Mouse (Mus musculus) cerebellum, postnatal 36 days (tissue): Measurements from ENCODE around the gene Ccdc191.

Experiments used
- DNase-seq, 2 experiments: peaks; one replicate each; pipeline ENCODE4 v3.0.0; 2021 to 2022; ENCODE audit warnings: mixed read lengths in 2 of 2

The Ccdc191 gene

DNA sequence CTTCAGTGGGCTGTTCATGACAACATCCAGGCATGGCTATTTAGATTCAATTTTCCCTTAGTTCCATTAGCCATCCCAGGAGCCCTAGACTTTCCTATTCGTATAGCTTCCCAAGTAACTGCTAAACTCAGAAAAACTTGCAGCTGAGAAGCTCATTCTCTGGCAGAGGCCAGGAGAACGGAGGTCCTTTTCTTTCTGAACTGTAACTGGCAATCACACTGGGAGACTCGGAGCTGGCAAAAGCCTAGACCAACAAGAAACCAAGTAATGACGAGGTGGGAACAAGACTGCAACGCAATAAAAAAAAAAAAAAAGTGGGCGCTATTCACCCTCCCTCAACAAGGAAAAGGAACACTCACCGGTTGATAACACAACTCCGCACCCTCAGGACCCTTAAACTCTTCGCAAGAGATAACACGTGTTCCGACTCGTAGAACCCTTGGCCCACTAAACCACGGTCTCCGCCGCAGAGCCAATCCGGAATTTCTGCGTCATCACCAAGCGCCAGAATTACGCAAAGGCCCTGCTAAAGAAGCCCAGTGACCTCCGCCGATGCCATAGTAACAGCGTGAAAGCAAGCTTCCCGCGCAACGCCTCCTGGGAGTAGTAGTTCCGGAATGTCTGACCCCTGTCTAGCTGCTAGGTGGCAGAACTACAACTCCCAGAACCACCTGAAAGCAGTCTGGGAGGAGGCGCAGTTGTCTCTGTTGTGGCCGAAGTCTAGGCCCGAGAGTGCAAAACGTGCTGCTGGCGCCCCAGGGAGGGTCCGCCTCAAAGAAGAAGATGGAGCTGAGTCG, at the start of gene Ccdc191:
TSS of gene Ccdc191 (plus strand) at position 593 of the 797 bp plus-strand sequence.
- DNase-seq, result peak; percentile 98 to 99

DNA sequence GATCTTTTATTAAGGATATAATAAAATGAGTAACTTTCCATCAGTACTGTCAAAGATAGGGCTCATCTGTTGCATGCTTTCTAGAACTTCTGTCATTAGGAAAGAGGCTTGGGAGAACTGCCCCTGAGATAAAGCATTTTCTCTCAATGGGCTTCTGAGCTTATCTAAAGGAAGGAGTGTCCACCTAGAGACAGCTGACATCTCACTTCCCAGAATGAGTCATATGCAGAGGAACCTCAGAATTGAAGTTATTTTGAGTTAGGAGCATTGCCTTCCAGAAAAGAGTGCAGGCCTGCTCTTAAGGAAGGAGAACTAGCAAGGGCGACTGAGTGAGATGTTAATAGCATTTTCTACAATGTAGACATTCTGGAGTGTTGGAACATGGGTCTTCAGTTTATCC, 48.4 kb upstream of the Ccdc191 start:
- no peak for DNase-seq

DNA sequence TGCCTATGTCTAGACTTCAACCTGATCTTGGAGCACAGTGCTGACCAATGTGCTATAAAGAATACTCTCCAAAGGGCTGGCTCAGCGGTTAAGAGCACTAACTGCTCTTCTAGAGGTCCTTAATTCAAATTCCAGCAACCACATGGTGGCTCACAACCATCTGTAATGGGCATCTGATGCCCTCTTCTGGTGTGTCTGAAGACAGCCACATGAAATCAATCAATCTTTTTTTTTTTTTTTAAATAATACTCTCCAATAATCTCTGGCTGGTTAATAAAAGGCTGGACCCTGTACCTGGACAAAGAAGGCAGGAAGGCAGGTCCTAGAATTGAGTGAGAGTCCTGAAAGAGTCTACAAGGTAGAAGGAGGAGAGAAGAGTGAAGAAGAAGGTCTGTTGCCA, 39.8 kb upstream of the Ccdc191 start:
- no peak for DNase-seq

DNA sequence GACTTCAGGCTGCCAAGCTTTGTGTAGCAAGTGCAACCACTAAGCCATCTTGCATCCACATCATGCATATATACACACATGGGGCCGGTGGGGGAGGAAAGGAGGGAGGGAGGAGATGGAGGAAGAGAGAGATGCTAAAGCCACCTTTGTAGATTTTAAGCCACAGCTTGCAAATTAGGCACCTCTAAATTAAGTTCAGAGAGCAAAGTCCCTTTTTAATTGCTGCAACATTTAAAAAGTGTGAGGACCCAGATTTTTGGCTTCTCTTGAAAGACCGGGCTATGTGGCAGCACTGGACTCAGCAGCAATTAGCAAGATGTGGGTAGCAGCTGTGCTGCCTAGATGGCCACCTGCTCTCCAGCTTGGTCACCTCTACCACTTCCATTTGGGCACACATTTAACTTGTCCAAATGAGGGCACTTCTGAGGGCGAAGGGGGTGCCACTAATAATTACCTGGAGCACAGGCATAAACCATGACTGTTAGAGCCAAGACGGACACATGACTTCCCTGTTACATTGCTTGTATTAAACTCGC, 30.6 kb upstream of the Ccdc191 start:
- DNase-seq, result no peak

DNA sequence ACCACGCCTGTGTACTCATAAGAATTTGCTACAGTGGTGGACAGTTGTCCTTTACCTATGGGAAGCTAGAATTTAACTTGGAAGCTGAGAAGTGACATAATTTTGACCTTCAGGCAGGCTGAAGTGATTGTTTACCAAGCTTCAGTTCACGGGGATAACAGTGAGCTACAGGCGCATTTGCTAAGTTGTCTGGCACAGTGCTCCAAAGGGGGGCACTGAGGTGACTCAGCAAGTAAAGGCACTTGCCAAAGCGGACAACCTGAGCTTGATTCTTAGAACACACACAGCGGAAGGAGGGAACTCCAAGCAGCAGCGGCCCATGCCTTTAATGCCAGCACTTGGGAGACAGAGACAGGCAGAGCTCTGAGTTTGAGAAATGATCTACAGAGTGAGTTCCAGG, 29.0 kb upstream of the Ccdc191 start:
- DNase-seq, result no peak

DNA sequence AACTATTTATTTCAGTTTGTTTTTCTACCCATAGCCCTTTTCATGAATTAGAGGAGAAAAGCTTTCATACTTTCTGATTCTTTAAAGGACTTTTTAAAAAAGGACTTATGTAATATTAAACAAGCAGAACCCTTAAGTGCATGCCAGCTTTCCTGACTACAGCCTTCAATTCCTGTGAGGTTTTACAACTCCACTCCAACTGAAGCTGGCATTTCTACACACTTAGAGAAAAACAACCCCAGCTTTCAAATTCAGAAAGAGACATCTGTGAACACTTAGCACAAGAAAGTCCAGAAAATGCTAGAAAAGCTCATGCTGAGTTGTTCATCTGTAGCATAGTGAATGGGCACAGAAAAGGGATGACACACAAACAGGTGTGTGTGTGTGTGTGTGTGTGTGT, 19.8 kb upstream of the Ccdc191 start:
- DNase-seq, result no peak

DNA sequence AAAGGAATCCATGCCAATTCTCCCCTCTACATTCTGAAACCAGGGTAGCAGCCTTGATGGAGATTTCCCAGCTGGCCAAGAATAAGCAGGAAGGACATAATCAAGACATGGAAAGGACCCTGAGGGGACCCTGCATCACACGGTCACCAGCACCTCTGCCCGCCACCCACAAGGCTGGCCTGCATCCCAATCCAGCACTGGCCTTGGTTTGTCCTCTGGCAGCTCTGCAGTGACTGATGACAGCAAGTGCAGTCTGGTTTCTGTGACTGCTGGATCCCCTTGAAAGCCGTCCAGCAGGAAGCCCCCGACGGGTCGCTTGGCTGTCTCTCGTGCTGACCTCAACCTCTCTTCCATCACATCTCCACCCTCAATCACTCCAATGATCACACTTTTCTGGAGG, 18.2 kb upstream of the Ccdc191 start:
- DNase-seq, result no peak

DNA sequence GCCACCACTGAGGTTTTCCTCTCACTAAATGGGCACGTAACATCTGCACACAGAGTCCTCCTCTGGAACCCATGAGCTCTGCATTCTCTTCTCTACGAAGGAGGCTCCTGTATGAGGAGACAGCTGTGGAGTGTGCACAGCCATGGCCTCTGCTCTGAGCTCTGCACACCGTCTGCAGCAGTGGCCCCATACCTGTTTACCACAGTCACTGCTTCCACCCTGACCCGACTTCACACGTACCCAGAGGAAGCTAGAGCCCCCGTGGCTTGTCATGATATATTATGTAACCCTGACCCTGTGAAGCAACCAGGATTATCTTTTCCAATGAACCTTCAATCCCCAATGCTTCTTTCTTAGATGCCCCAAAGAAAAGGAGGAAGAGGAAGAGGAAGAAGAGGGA, 9.8 kb upstream of the Ccdc191 start:
- no peak for DNase-seq

DNA sequence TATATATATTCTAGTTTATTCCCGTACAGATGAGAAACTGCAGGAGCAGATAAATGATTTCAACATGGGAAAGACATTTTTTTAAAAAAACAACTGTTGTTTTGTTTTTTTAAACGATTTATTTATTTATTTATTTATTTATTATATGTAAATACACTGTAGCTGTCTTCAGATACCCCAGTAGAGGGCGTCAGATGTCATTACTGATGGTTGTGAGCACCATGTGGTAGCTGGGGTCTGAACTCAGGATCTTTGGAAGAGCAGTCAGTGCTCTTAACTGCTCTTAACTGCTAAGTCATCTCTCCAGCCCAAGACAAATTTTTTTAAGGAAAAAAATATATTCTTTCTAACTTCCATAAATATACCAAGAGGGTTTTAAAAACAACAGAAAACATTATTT, 8.0 kb upstream of the Ccdc191 start:
- DNase-seq, result no peak

DNA sequence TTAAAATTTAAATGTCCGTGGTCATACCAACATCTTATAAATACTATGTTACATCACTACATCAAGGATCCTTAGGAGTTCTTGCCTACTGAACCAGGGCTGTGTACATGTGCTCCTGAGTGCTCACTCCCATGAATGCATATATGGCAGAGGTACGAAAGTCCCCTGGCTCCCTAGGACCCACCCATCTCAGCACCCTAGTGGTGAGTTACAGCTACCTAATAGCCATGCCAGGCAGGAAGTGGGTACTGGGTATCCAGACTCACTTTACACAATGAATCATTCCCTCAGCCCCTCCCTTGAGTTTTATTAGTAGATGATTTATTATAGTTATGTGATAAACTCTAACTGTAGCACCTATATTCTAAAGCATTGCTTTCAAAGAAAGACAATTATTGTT, 7.3 kb upstream of the Ccdc191 start:
- no peak for DNase-seq

DNA sequence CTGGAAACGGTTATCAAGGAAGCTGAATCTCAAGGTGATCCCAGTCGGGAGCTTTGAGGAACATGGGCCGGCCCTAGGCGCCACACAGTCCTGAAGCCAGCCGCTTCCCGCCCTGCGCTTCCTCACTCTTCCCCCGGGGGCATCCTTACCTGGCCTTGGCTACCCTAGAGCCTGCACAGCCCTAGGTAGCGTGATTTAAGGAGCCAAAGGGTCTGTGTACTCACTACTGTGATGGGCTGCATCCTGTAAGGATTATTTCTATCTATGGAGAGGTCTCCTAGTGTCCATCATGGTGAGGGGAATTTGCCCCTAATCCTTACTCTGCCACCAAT, 371 bp downstream of the Ccdc191 start:
- DNase-seq, result no peak

DNA sequence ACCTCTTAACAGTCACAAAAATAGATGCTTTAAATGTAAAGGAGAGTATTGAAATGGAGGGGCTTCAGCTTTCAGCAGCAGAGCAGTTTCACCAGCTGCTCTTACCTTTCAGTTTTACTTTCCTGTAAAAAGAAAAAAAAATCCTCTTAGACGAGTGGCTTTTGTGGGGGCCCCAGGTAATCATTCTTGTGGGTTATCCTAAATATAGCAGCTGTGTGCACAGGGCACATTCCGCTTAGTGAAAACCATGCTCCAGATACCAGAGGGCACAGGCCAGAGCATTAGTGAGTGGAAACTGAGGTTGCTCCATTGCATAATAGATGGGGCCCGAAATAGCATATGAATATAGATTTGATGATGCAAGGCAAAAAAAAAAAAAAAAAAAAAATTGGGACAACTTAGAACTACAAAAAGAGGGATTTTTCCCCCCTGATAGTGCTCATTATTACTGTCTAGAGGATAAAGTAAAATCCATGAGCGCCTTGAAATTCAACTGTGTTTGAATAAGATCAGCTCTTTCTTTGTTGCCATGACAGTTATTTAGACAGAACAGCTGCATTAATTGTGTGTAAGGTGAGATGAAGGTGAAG, 1.2 kb downstream of the Ccdc191 start:
- DNase-seq, result no peak

DNA sequence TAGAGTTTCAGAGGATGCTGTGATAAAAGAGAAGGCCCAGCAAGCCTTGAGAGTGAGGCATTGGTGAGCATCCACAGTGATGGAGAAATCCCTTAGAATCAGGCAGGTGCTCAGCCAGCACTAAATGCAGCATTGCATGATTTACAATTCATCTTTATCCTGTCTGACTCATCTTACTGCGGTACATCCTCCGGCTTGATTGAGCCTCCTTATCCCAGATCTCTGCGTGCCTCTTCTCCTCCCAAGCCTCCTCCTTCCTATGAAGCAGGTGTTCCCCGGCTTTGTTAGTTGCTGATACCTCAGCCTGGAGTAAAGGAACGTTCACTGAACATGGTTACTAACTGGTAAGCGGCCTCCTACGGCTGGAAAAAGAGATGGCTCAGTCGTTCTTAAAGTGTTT, 4.9 kb downstream of the Ccdc191 start:
- no peak for DNase-seq

DNA sequence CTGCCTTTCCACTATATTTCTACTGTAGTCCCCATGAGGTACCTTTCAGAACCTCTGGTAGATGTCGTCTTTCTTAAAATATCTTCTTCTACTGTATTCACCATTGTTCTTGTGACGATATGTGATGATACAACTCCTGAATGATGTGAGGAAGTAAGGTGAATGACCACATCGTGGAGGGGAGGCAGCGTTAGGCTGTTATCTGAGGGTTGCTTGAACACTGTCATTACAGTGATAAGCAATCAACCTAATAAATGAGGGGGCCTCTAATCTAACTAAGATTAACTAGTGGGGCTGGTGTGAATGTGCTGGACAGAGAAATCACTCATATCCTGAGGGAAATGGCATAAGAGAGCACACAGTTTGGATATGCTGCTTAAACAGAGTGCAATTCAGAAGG, 10.5 kb downstream of the Ccdc191 start:
- no peak for DNase-seq

DNA sequence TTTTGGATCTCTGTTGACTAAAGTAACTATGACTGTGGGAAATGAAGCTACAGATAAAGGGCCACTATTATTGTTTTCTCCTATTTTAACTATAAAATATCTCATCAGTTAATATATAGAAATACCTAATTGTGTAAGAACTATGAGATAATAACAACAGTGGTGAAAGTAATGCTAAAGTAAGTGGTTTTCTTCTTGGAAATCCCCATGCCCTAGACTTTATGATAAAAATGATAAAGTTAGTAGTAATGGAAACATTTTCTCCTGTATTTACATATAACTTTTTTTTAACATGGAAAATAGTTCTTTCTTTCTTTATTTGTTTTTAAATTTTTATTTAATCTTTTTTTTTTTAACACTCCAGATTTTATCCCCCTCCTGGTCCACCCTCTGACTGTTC, 11.0 kb downstream of the Ccdc191 start:
- DNase-seq, result no peak

DNA sequence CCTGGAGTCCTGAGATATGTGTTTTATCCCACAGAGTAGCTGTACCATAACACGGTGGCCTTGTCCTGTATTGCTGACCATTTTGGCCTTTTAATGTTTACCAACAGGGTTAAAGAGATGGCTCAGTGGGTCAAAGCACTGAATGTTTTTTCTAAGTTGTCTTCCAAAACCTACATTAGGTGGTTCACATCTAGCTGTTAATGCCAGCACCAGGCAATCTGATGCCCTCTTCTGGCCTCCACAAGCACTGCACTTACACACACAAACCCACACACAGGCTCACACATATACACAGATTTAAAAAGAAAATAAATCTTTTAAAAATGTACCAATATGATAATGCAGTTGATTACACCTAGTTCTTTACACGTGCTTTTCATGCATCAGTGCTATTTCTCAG, 19.3 kb downstream of the Ccdc191 start:
- no peak for DNase-seq

DNA sequence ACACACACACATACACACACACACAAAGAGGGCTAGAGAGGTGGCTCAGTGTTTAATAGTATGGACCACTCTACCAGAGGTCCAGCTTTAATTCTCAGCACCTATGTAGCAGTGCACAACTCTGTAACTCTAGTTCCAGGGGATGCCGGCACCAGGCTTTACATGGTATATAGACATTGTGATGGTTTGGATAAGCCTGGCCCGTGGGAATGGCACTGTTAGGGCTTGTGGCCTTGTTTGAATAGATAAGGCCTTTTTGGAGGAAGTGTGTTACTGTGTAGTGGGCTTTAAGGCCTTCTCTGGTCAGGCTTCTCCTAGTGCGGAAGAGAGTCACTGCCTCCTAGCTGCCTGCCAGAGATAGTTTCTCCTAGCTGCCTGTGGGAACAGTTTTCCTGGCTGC, 29.3 kb downstream of the Ccdc191 start:
- no peak for DNase-seq

DNA sequence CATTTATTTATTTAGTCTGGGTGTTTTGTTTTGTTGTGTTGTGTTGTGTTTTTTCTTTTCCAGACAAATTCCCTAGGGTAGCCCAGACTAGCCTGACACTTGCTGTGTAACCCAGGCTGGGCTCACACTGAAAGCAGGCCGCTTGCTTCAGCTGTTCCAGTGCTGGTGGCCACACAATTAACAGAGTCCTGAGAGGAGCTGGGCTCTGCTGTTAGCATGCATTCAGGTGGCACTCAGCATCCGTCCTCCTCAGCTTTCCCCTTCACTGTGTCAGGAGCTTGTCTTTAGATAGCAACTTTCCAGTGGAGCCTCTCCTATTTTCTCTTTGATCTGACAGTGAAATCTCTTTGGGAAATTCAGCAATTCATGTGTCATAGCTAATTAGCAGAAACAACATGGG, 32.4 kb downstream of the Ccdc191 start:
- no peak for DNase-seq

DNA sequence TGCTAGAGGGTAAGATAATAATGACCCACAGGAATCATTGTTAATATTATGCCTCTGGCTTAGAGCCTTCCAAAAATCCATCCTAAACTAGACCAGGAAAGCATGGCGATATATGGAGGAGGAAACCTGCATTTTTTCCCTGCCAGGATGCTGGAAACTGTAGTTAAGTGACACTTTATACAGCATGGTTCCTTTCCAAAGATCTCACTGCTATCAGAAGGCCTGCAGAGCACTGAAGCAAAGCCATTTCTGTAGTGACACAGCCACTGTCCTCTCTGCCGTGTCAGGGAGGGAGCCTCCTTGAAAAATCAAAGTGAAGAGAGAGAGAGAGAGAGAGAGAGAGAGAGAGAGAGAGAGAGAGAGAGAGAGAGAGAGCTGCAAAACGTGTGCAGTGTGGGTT, 33.0 kb downstream of the Ccdc191 start:
- DNase-seq, result no peak

DNA sequence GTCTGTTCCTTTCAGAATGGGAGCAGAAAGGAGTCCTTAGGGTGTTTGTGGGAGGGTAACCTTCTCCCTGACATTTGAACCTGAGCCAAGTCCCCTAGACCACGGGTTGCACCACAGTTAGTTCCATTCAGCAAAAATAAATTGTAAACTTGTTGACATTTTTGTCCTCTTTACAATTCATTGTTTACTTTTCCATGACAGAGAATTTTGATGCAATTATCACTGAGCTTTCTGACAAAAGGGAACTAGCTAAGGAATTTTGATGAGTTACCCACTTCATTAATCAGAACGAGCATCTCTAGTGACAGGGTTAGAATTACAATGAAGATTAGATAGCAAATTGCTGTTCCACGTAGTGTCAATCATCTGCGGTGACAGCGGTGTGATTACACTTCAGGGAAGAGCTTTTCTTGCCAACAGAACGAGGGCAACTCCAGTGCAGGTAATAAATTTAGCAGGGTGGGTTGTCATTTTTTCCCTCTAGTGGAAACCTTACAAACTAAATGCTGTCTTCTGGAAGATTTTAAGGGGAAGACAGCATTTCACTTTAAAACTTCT, 35.5 kb downstream of the Ccdc191 start:
- no peak for DNase-seq

DNA sequence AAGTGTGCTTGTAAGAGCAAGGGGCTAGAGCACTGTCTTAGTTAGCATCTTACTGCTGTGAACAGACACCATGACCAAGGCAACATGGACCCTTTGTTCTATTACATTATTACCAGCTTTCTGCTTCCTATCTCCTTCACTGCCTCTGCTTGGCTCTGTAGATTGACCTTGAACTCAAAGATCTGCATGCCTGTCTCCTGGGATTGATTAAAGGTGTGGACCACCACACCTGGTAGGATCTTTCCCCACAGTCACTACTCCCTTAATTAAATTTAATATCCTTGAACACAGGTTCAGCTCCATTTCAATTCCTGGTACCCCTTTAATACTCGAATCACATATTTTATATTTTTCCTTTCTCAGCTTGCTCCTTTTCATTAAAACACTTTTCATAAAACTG, 36.2 kb downstream of the Ccdc191 start:
- DNase-seq, result no peak

DNA sequence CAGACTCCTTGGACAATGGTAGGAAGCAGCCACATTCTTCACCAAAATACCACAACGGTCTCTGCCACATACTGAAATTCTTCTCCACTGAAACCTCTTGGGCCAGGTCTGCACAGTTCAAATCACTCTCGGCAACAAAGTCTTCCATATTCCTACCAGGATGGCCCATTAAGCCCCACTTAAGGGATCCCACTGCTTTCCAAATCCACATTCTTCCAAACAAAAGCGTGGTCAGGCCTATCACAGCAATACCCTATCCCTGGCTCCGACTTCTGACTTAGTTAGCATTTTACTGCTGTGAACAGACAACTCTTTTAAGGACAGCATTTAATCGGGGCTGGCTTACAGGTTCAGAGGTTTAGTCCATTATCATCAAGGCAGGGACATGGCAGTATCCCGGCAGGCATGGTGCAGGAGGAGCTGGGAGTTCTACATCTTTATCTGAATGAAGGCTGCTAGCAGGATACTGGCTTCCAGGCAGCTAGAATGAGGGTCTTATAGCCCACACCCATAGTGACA, 36.8 kb downstream of the Ccdc191 start, which contains the start of gene Qtrt2:
TSS of gene Qtrt2 (minus strand) at position 469 of the 519 bp plus-strand sequence.
- no peak for DNase-seq

DNA sequence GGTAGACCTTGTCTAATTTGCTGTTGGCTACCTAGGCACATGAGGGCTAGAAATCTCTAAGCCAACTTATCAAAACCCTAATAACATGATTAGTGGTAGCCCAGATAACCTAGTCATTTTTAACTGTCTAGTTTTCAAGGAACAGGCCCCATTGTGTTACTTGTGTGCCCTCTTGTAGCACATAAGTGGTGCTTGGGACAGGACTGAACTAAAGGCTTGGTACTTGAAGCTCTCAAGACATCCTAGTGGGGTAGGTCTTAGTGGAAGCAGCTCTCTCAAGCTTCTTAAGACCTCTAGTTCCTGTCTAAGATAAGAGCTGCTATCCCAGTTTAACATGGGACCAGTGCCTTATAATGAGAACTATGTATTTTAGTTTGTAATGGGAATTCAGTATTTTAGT, 41.0 kb downstream of the Ccdc191 start:
- DNase-seq, result no peak

DNA sequence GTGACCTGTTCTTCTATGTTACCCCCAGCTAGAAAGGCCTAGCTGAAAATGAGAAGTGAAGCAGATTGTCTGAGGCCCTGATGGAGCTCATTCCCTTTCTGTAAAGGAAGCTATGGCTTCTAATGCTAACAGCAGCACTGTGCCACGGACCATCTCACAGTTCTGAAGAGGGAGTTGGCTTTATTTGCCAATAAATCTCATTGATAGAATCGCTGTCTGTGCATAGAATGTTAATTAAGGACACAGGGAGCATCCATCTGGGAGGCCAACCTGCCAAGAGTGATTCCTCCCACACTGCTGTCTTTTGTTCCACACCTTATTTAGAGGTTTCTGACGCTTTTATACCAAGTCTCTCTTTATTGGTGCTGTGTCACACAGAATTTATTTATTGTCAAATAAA, 41.9 kb downstream of the Ccdc191 start:
- DNase-seq, result no peak
